Mouse (Mus musculus): Measurements from ENCODE around the gene Rpl22. TPM values are rescaled to one million over a fixed set of nuclear protein-coding genes. Genes with fewer than 3 reads are reported as not detected.

Gene Rpl22
- total and polyA plus RNA-seq, 3 experiments: 1,590 to 1,966 (median 1,935) TPM

- TF ChIP-seq MAX (IDR thresholded peaks at IDR 0.05; ENCODE audit: low read length) (no peak), ETS1 (conservative IDR thresholded peaks at IDR 0.05; ENCODE audit: low read depth, low read length) (no peak), ZC3H11A (IDR thresholded peaks at IDR 0.05; ENCODE audit: low read depth, low read length) (no peak), NRF1 (IDR thresholded peaks at IDR 0.05; ENCODE audit: low read depth, low read length) (no peak), UBTF (IDR thresholded peaks at IDR 0.05; ENCODE audit: low read depth, low read length) (0 out of 2 replicates have a peak, but pooled peaks have one; percentile 16), TCF12 (IDR thresholded peaks at IDR 0.05; ENCODE audit: low read depth, low read length) (peak; percentile 10; the same call in 1 of the 2 replicates)
- peak overlapping the region; percentile 68 for H3K4me2 ChIP-seq (ENCODE audit: insufficient read depth, low read depth, poor library complexity, severe bottlenecking)
- in situ Hi-C loops (cut with MboI; ENCODE audit: low pct_ligation_motif_present, low pct_unique_long_range_greater_than_20kb, low sequenced_read_pairs): loop anchor here (5.0 to 25.0 kb wide), 3 partner anchors 78 to 1822 kb away; no protein-coding TSS in a partner anchor
- H3K27me3 ChIP-seq (replicated peaks): peaks cover 65% of the 10 kb centered on the region
- H3K9me3 ChIP-seq (replicated peaks; ENCODE audit: low read length): no peaks in the 10 kb centered on the region
- no peaks in the 10 kb centered on the region for H3K79me2 ChIP-seq (replicated peaks; ENCODE audit: control insufficient read depth, extremely low read depth, insufficient read depth, poor library complexity, severe bottlenecking)
- dilution Hi-C loops (cut with MboI; ENCODE audit: extremely low pct_ligation_motif_present, extremely low pct_unique_long_range_greater_than_20kb, low sequenced_read_pairs): no loop called here
- H3K4me3 ChIP-seq (replicated peaks in 1 of 3; ENCODE audit: low read depth in 2 of 3, low read length in 2 of 3, poor library complexity in 1 of 3): peak overlapping the region in 1 of 3 experiments; percentile 9
- H3K36me3 ChIP-seq (replicated peaks in 1 of 2; ENCODE audit: control insufficient read depth in 1 of 2, insufficient read depth in 1 of 2, low read length in 1 of 2): no peaks in the 10 kb centered on the region
- peaks cover 10 to 36% of the 10 kb centered on the region in 2 experiments for H3K4me1 ChIP-seq (ENCODE audit: control insufficient read depth in 1 of 2, insufficient read depth in 2 of 2)
- DNase-seq (ENCODE audit: extremely low read depth): no peak
- H3K27ac ChIP-seq (ENCODE audit: insufficient read depth, low read depth): no peak overlapping the region
- no peak overlapping the region for H3K9ac ChIP-seq (ENCODE audit: insufficient read depth, low read depth)
Measured at GRCm38 (mm10) chr4:152290385-152290784, 35.2 kb upstream of the Rpl22 start.

GRCm38 (mm10) chr4:152290991-152291390, 34.6 kb upstream of the Rpl22 start:
- no peak overlapping the region for H3K27ac ChIP-seq (ENCODE audit: insufficient read depth, low read depth)
- TF ChIP-seq MAX (IDR thresholded peaks at IDR 0.05; ENCODE audit: low read length) (0 out of 2 replicates have a peak, but pooled peaks have one; percentile 11), SMC3 (IDR thresholded peaks at IDR 0.05; ENCODE audit: low read depth, low read length) (no peak), MXI1 (IDR thresholded peaks at IDR 0.05; ENCODE audit: low read depth, low read length) (0 out of 2 replicates have a peak, but pooled peaks have one; percentile 25), RCOR1 (conservative IDR thresholded peaks at IDR 0.05; ENCODE audit: low read depth, low read length) (no peak), MYC (IDR thresholded peaks at IDR 0.05; ENCODE audit: low read depth, low read length) (0 out of 2 replicates have a peak, but pooled peaks have one; percentile 35), HCFC1 (IDR thresholded peaks at IDR 0.05; ENCODE audit: low read depth, low read length) (no peak)
- H3K9me3 ChIP-seq (replicated peaks; ENCODE audit: low read length): no peaks in the 10 kb centered on the region
- peaks cover 10 to 42% of the 10 kb centered on the region in 2 experiments for H3K4me1 ChIP-seq (ENCODE audit: control insufficient read depth in 1 of 2, insufficient read depth in 2 of 2)
- peaks cover 65% of the 10 kb centered on the region for H3K27me3 ChIP-seq (replicated peaks)
- H3K4me2 ChIP-seq (ENCODE audit: insufficient read depth, low read depth, poor library complexity, severe bottlenecking): peak overlapping the region; percentile 68; the same call in 1 of the 2 replicates
- H3K9ac ChIP-seq (ENCODE audit: insufficient read depth, low read depth): no peak overlapping the region
- dilution Hi-C loops (cut with MboI; ENCODE audit: extremely low pct_ligation_motif_present, extremely low pct_unique_long_range_greater_than_20kb, low sequenced_read_pairs): no loop called here
- H3K79me2 ChIP-seq (replicated peaks; ENCODE audit: control insufficient read depth, extremely low read depth, insufficient read depth, poor library complexity, severe bottlenecking): no peaks in the 10 kb centered on the region
- H3K36me3 ChIP-seq (replicated peaks in 1 of 2; ENCODE audit: control insufficient read depth in 1 of 2, insufficient read depth in 1 of 2, low read length in 1 of 2): no peaks in the 10 kb centered on the region
- H3K4me3 ChIP-seq (replicated peaks in 1 of 3; ENCODE audit: low read depth in 2 of 3, low read length in 2 of 3, poor library complexity in 1 of 3): no peak overlapping the region
- in situ Hi-C loops (cut with MboI; ENCODE audit: low pct_ligation_motif_present, low pct_unique_long_range_greater_than_20kb, low sequenced_read_pairs): loop anchor here (5.0 to 25.0 kb wide), 3 partner anchors 79 to 1821 kb away; no protein-coding TSS in a partner anchor
- no peak for DNase-seq (ENCODE audit: extremely low read depth)

GRCm38 (mm10) chr4:152291562-152291961, 34.0 kb upstream of the Rpl22 start, which contains the start of gene Hes3:
TSS of gene Hes3 (minus strand) at chr4:152291662.
- no peak within 1 kb of the TSS for H3K9ac ChIP-seq (ENCODE audit: insufficient read depth, low read depth)

More at GRCm38 (mm10) chr4:152291562-152291961, 34.0 kb upstream of the Rpl22 start, which contains the start of gene Hes3:
- TF ChIP-seq MAFK (IDR thresholded peaks at IDR 0.05; ENCODE audit: insufficient replicate concordance, low read length): no peak
- in situ Hi-C loops (cut with MboI; ENCODE audit: low pct_ligation_motif_present, low pct_unique_long_range_greater_than_20kb, low sequenced_read_pairs): loop anchor here (5.0 to 25.0 kb wide), 3 partner anchors 79 to 1821 kb away; no protein-coding TSS in a partner anchor
- Histone ChIP-seq H3K4me3 (replicated peaks in 1 of 3; ENCODE audit: low read depth in 2 of 3, low read length in 2 of 3, poor library complexity in 1 of 3) (peak within 1 kb of the TSS in 1 of 3 experiments; percentile 9), H3K4me2 (ENCODE audit: insufficient read depth, low read depth, poor library complexity, severe bottlenecking) (peak within 1 kb of the TSS; percentile 68), H3K27me3 (replicated peaks) (peaks cover 64% of the 10 kb centered on the region), H3K79me2 (replicated peaks; ENCODE audit: control insufficient read depth, extremely low read depth, insufficient read depth, poor library complexity, severe bottlenecking) (no peaks in the 10 kb centered on the region), H3K4me1 (ENCODE audit: control insufficient read depth in 1 of 2, insufficient read depth in 2 of 2) (peaks cover 10 to 43% of the 10 kb centered on the region in 2 experiments), H3K9me3 (replicated peaks; ENCODE audit: low read length) (no peaks in the 10 kb centered on the region), H3K27ac (ENCODE audit: insufficient read depth, low read depth) (no peak within 1 kb of the TSS), H3K36me3 (replicated peaks in 1 of 2; ENCODE audit: control insufficient read depth in 1 of 2, insufficient read depth in 1 of 2, low read length in 1 of 2) (no peaks in the 10 kb centered on the region)
- dilution Hi-C loops (cut with MboI; ENCODE audit: extremely low pct_ligation_motif_present, extremely low pct_unique_long_range_greater_than_20kb, low sequenced_read_pairs): no loop called here
- no peak for DNase-seq (ENCODE audit: extremely low read depth)
